Mouse (Mus musculus) lung, adult 2 months (tissue): ENCODE measurements around the gene Ssh2.

Source experiments
- CTCF ChIP-seq: fragments of 200-500 bp; IDR thresholded peaks from 2 replicates; pipeline ENCODE4 v1.5.1; 2011; ENCODE audit warnings: mild to moderate bottlenecking, low read length, control low read depth; ENCODE audit not compliant: insufficient read depth
- POLR2A ChIP-seq: fragments of 200-500 bp; IDR thresholded peaks from 2 replicates; pipeline ENCODE4 v1.6.1; 2011; ENCODE audit warnings: low read depth, mild to moderate bottlenecking, control low read depth, low read length, borderline replicate concordance; ENCODE audit errors: extremely low read depth

GRCm38 (mm10) chr11:77506941-77507340, 290.9 kb downstream of the Ssh2 start:
- TF ChIP-seq CTCF (no peak), POLR2A (no peak)
